Mouse (Mus musculus): Measurements from ENCODE around the gene Ston2.
"Not testable (repeated sequence)": the region's sequence is repeated elsewhere in the genome, so short reads cannot be mapped to it uniquely, and the experiment has no call there.

Ston2 gene

GRCm38 (mm10) chr12:91789801-91790200 lies 1.6 kb upstream of the Ston2 start:
- peak; percentile 73 for DNase-seq

GRCm38 (mm10) chr12:91788446-91788845 lies 259 bp upstream of the Ston2 start:
- DNase-seq, result not testable (repeated sequence)

- DNase-seq, result no peak
Observed at GRCm38 (mm10) chr12:91786355-91786754, 1.8 kb downstream of the Ston2 start.

DNA sequence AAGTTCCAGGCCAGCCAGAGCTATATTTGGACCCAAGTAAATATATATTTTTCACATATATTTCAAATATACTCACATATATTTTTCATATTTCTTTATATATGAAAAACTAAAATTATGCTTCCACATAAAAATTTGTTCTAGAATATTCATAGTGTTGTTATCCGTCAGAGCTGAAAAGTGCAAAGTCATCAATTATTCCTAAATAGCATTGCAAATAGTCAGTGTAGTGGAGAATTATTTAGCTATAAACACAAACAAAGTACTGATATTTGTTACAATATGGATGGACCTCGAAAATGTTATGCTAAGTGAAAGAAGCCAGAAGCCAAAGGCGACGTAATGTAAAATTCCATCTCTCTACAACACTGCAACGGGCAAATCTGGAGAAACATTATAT lies 6.8 kb downstream of the Ston2 start:
- no peak for DNase-seq

- no peak for DNase-seq
Observed at GRCm38 (mm10) chr12:91780531-91780930, 7.7 kb downstream of the Ston2 start.

GRCm38 (mm10) chr12:91779004-91779365 lies 9.2 kb downstream of the Ston2 start:
- peak; percentile 89 for DNase-seq

DNA sequence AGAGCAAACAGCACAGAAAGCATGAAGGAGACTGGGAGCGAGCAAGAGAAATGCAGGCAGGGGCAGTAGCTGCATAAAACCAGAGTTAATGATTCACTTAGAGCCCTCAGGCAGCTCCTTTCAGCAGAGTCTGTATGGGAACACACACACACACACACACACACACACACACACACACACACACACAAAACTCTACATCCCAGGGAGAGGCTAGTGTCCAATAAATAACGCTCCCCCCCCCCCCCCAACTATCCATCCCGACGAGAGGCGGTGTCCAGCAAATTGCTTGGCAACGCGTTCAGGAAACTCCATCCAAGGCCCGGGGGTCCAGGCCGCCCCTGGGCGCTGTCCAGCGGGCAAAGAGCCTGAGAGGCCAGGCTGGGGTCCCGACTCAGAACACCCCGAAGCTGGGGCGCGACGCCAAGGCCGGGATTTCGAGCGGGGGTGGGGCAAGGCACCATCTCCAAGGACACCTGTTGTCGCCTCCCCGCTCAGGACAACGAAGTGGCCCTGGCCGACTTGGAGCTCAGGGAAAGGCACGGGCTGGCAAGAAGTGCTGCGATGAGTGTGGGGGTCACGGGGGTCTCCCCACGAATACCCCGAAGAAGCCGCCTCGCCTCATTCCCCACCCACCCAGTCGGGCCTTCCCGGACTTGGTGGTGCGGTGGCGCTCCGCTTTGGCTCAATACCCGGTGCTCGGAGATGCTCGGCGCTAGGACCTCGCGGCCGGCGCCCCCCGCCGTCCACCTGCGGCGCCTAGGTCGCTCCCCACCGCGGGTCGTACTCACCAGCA lies 9.8 kb downstream of the Ston2 start:
- DNase-seq, result no peak

DNA sequence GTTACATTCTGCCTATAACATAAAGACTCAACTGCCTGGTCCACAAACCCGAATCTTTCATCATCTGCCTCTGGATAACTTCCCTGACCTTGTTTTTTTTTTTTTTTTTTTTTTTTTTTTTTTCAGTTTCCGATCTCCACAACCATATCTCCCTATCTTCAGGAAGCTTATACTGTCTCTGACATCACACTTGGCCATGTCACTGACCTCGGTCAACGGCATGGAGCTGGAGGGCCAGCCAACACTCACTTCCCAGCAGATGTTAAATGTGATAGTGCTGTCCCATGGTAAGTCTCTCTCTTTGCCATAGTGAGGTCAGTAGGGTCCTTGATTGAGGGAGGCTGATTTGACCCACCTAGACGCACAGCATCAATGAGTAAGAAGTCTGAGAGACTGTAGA lies 11.8 kb downstream of the Ston2 start:
- DNase-seq, result no peak

- no peak for DNase-seq
Observed at GRCm38 (mm10) chr12:91774811-91775284, 13.3 kb downstream of the Ston2 start.

DNA sequence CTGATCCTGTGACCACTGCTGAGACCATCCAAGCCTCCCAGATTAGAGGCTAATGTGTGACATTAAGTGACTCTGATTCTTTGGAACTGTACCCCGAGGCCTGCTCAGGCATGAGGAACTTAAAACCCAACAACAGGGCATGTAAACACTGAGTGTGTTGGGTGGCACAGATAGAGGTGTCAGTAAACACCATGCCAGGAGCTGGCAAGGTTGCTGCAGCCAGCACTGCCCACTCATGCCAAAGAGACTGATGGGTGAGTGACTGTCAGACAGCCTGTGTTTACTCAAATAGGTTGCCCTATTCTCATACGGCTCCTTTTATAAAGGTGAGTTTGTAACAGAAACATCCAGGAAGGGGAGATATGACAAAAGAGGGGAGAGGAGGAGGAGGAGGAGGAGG lies 19.3 kb downstream of the Ston2 start:
- DNase-seq, result no peak

DNA sequence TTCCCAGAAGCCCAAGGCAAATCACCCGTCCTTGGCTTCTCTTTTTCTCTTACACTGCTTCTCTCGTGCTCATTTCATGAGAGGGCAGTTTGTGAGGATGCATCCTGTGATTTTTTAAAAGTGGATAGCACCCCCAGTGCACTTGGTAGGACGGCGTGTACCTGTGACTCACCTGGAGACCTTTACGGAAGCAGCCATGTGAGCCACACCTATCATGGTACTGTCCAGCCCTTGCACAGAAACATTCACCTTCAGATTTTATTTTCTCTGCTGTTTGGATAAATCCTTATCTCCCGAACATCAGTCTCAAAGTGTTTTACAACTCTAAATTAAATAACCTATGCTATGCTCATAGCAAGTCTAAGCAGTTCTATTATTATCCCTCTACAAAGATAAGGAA lies 20.0 kb downstream of the Ston2 start:
- DNase-seq, result no peak

DNA sequence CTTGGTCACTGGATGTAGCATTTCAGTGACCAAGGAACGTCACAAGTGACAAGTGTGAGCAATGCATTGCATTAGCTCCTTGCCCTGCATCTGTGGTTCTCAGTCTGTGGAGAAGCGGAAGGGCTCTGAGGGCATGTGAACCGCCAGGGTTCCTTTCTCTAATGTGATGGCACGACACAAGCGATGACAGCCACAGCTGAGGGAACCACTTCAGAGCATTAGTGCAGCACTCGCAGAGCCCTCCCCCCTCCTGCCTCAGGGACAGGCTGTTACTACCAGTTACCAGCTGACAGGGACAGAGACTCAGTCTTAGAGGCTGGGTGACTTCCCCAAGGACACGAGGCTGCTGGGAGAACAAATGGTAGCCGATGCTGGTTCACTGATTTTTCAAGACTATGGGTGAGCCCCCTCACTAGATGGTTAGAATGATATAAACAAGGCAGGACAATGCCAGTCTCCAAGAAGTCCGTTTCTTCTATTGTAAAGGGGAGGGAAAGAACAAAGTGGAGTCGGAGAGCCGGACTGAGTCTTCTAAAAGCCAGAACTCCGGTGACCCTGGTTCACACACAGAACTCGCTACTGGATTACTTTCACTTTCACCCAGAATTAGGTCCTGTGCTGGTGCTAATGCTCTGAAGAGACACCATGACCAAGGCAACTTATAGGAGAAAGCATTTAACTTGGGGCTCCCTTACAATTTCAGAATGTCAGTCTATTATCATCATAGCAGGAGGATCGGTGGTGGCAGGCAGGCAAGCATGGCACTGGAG lies 21.7 kb downstream of the Ston2 start:
- DNase-seq, result peak; percentile 77

DNA sequence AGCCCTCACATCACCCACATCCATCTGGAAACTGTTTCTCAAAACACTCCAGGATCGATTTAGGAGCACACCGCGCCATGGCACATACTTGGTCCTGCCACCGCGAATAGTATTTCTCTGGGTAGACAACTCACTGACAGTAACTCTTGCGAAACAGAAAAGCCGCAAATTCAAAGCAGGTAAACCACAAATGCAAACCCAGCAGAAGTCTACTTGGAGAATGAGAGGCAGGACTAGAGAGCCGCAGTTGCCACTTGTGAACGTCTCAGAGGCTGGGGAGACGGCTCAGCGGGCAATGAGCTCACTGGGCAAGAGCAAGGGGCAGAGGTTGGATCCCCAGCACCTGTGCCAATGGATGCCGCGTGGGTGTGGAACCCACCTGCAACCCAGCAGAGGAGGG lies 22.7 kb downstream of the Ston2 start:
- peak; percentile 46 for DNase-seq

DNA sequence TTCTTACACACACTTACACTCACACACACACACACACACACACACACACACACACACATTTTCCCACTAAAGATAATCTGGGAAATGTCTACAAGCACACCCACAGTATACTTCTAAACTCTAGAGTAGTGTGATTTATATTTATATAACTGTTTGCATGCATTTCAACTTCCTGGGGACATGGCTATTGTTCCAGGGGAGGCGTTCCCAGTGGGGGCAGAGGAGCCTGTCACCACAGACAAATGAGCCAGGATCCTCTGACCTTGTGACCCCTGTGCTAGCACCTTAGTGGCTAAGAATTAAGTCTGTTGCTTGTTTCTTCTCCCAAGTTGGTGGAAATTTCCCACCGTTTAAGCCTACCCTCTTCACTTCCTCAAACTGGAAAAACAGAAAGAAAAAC lies 23.1 kb downstream of the Ston2 start:
- DNase-seq, result no peak

DNA sequence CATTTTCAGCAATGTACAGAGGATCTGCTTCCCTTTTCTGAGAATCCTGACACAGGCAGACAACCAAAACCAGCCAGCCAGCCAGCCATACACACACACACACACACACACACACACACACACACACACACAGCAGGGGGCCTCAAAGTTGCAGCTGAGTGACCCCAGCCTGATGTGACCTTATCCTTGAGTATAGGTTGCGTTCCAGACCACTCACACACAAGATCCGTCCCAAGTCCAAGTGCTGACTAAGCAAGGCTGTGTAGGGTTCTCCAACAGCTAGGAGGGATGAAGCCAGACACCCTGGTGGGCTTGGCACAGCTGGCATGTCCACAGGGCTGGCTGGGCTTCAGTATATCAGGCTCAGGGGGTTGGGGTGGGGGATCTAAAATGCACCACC lies 23.7 kb downstream of the Ston2 start:
- no peak for DNase-seq

DNA sequence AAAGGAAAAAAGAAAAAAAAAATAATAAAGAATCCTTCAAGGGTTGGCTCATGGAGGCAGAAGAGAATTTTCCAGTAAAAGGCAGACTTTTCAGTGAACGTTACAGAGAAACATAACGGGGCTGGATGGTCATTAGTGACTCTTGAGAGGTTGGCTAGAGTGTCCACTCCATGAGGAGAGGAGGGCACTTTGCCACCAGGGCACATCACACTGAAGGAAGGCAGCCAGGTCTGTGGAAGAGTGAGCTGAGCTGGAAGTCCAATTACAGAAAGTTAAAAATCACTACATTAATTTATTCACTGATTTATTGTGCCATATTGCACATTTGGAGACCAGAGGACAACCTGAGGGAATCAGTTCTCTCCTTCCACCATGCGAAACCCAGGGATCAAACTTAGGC lies 28.4 kb downstream of the Ston2 start:
- DNase-seq, result no peak

GRCm38 (mm10) chr12:91757854-91758562 lies 30.2 kb downstream of the Ston2 start:
- no peak for DNase-seq

GRCm38 (mm10) chr12:91756562-91757166 lies 31.5 kb downstream of the Ston2 start:
- peak; percentile 67 for DNase-seq

DNA sequence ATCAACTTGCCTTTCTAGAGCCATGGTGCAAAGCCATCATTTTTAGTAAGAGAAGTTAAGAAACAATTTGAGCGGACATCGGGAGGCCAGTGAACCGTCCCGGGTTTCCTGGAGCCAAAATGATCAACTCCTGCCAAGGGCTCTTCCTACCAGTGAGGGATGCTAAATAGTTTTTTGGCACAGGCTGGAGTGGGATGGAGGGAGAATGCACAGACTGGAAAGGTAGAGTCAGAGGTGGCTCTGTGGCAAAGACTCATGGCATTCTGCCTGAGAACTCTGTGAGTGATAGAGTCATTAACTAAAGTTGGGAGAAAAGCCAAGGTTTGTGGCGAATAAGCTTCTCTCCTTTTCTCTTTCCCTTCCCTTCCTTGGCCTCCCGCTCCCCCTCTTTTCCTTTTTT lies 33.6 kb downstream of the Ston2 start:
- DNase-seq, result no peak

DNA sequence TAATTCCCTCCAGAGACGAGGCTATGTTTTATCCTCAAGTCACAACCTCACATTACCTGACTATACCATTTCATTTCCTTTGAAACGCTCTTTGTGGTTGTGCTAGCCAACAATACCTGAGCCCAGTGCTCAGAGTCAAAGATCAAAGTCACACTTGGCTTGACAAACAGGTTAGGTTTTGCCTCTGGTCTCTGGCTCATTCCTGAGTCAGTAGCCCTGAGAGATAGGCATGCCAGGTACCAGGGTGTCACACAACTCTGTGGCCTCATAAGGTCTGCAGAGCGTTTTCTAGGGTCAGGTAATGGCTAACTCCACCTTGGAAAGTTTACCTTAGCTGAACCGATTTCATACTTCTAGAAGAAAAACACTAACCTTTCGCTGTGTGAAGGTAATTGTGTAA lies 35.5 kb downstream of the Ston2 start:
- no peak for DNase-seq

DNA sequence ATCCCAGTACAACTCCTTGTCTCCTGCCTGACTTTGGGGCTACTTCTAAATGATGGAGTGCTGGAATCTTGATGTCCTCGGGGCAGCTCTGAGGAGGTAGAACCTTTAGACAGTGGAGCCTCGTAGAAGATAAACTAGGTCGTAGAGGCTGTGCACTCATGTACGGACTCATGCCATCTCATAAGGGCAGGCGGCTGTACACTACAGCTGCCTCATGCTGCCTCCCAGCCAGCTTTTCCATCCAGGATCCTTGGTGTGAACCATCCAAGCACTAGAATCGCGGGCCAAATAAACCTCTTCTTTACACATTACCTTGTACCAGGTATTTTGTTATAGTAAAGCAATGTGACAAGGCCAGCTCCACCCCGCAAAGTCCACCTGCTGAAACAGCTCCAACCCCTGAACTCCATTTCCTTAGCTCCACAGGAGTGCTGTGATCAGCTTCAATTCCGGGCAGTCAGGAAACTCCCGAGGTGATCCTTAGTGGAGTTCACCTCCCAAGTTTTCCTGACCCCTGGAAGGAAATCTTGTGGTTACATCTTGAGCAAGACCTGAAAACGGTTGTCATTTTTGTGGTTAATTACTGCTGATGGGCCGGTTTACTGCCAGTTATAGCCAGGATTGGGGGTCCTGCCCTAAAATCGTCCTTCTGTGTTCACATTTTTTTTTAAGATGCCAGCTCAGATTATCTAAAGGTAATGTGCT lies 36.1 kb downstream of the Ston2 start:
- no peak for DNase-seq

- DNase-seq, result no peak
Observed at GRCm38 (mm10) chr12:91749543-91750184, 38.5 kb downstream of the Ston2 start.

Measured in thymus, postnatal 14 days (tissue).